Comparison of ENCODE assay signal across 15 mouse cellular contexts in the genomic region with DNA sequence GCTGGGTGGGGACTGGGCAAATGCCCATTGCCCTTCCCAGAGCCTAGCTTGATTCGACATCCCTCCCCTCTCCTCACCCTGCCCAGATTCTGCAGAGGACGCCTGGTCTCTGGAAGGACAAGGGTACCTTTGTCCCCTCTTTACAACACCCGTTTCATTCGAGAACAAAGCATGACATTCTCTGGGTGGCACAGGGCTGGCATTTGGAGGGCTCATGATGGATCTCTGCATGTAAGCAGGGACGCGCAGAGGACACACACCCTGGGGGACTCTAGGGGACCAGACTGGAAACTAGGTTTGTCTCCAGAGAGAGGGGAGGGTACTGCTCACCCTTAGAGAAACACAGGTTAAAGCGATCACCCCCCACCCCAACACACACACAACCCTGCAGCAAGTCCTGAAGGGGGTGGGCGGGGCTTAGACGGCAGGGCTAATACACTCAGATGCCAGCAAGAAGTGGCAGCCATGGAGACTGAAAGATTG. TPM values are rescaled to one million over a fixed set of nuclear protein-coding genes. Genes with fewer than 3 reads are reported as not detected.
DNase-seq lines count a peak whose midpoint lies in the region; ATAC-seq lines count a peak whose summit lies in the region.
"Had no signal": no experiment of that assay in that cellular context is flagged by ENCODE, and none has a peak within 500 bp of the region (broad histone marks: within the 10 kb centered on the region; RNA-seq: fewer than 3 reads in every experiment).

No protein-coding gene starts in this region.

- no peaks in the 10 kb centered on the region for H3K27me3 ChIP-seq in forebrain, embryonic 14.5 days (replicated peaks; ENCODE audit: control insufficient read depth, insufficient read depth, low read length)
- no peaks in the 10 kb centered on the region for H3K27me3 ChIP-seq in forebrain, embryonic 12.5 days
- H3K27me3 ChIP-seq in neural tube, embryonic 14.5 days (ENCODE audit: control insufficient read depth, insufficient read depth, low read length), result no peaks in the 10 kb centered on the region
- H3K27me3 ChIP-seq: embryonic facial prominence, embryonic 13.5 days had no signal

- H3K4me2 ChIP-seq in forebrain, embryonic 14.5 days (ENCODE audit: low read length), result no peak overlapping the region
- no peak overlapping the region for H3K4me2 ChIP-seq in forebrain, embryonic 12.5 days
- no peak overlapping the region for H3K4me2 ChIP-seq in neural tube, embryonic 14.5 days (ENCODE audit: low read depth, low read length)
- H3K4me2 ChIP-seq: embryonic facial prominence, embryonic 13.5 days; liver, embryonic 11.5 days had no signal

- DNase-seq in forebrain, embryonic 14.5 days (ENCODE audit: low spot score), result peak; percentile 52
- peak; percentile 82 for DNase-seq in retina, postnatal 1 day
- DNase-seq in retina, embryonic 14.5 days (ENCODE audit: low spot score), result no peak
- peak; percentile 56 to 82 for DNase-seq in layer of hippocampus, adult 8-10 months (ENCODE audit: low spot score in 2 of 2)
- DNase-seq in heart, adult 9 months (ENCODE audit: low spot score in 2 of 2), result no peak
- no peak for DNase-seq in thymus, postnatal 0 days (ENCODE audit: low spot score)
- DNase-seq: cerebellum, adult 11-12 months; kidney, postnatal 14 days had no signal

- peak; percentile 49 for ATAC-seq in forebrain, embryonic 14.5 days
- ATAC-seq in forebrain, embryonic 12.5 days (ENCODE audit: low FRiP score), result no peak
- ATAC-seq in neural tube, embryonic 14.5 days (ENCODE audit: low read depth), result peak; percentile 80

- no peak overlapping the region for H3K9ac ChIP-seq in forebrain, embryonic 14.5 days (ENCODE audit: low read length)
- H3K9ac ChIP-seq in forebrain, embryonic 12.5 days, result no peak overlapping the region
- H3K9ac ChIP-seq in neural tube, embryonic 14.5 days (replicated peaks; ENCODE audit: low read depth, low read length), result no peak overlapping the region
- H3K9ac ChIP-seq: embryonic facial prominence, embryonic 13.5 days had no signal

- no peaks in the 10 kb centered on the region; the same call in 1 of the 2 replicates for H3K4me1 ChIP-seq in forebrain, embryonic 14.5 days (ENCODE audit: control insufficient read depth, insufficient read depth, low read length)
- H3K4me1 ChIP-seq in forebrain, embryonic 12.5 days, result peaks cover 5% of the 10 kb centered on the region; the same call in 1 of the 2 replicates
- no peaks in the 10 kb centered on the region for H3K4me1 ChIP-seq in neural tube, embryonic 14.5 days (ENCODE audit: control insufficient read depth, insufficient read depth, low read length)
- H3K4me1 ChIP-seq: embryonic facial prominence, embryonic 13.5 days had no signal

- no peaks in the 10 kb centered on the region for H3K9me3 ChIP-seq in forebrain, embryonic 14.5 days (replicated peaks; ENCODE audit: control insufficient read depth, low read length)
- no peaks in the 10 kb centered on the region for H3K9me3 ChIP-seq in forebrain, embryonic 12.5 days
- H3K9me3 ChIP-seq in neural tube, embryonic 14.5 days (ENCODE audit: control insufficient read depth, low read length), result no peaks in the 10 kb centered on the region
- H3K9me3 ChIP-seq: embryonic facial prominence, embryonic 13.5 days had no signal

- H3K27ac ChIP-seq in forebrain, embryonic 14.5 days (ENCODE audit: low read depth, low read length), result no peak overlapping the region
- H3K27ac ChIP-seq in forebrain, embryonic 12.5 days, result no peak overlapping the region
- H3K27ac ChIP-seq in neural tube, embryonic 14.5 days (ENCODE audit: low read depth, low read length), result peak overlapping the region; percentile 55
- H3K27ac ChIP-seq: embryonic facial prominence, embryonic 13.5 days had no signal

- no peak overlapping the region for H3K4me3 ChIP-seq in forebrain, embryonic 14.5 days (ENCODE audit: low read depth, low read length)
- no peak overlapping the region for H3K4me3 ChIP-seq in forebrain, embryonic 12.5 days (replicated peaks)
- H3K4me3 ChIP-seq in neural tube, embryonic 14.5 days (ENCODE audit: low read depth, low read length), result no peak overlapping the region
- H3K4me3 ChIP-seq: embryonic facial prominence, embryonic 13.5 days had no signal

- WGBS in forebrain, embryonic 14.5 days, result 46% methylated on average over 9 of the region's 9 CpGs
- 78% methylated on average over 9 of the region's 9 CpGs for WGBS in forebrain, embryonic 12.5 days
- 48% methylated on average over 9 of the region's 9 CpGs for WGBS in neural tube, embryonic 14.5 days

- peaks cover 77% of the 10 kb centered on the region for H3K36me3 ChIP-seq in forebrain, embryonic 14.5 days (ENCODE audit: control insufficient read depth, insufficient read depth, low read length)
- peaks cover 74% of the 10 kb centered on the region for H3K36me3 ChIP-seq in forebrain, embryonic 12.5 days (replicated peaks)
- H3K36me3 ChIP-seq in neural tube, embryonic 14.5 days (ENCODE audit: control insufficient read depth, insufficient read depth, low read length), result peaks cover 54% of the 10 kb centered on the region

RNA-seq across cellular contexts. Expression of gene Clip2, which starts 46.4 kb away (rescaled TPM):
- polyA plus RNA-seq in forebrain, embryonic 14.5 days (2014; fragmentation: Nextera tagmentation; extraction: Ambion mirVana), result 11.1 and 15.6 TPM in 2 replicates
- 9.8 and 11.1 TPM in 2 replicates for polyA plus RNA-seq in forebrain, embryonic 12.5 days (2016; fragmentation: Nextera tagmentation; extraction: Ambion mirVana)
- 100 to 1,000 TPM in 2 of 4 experiments, 10 to 100 TPM in 2; 92.3 to 109 (median 102) TPM for total RNA-seq in layer of hippocampus, adult 8-10 months (2022)
- 15.4 and 17.1 TPM in 2 replicates for polyA plus RNA-seq in neural tube, embryonic 14.5 days (2014; fragmentation: Nextera tagmentation; extraction: Ambion mirVana)
- 1.3 TPM in 2 replicates for polyA plus RNA-seq in thymus, postnatal 0 days (2015; fragmentation: Nextera tagmentation; extraction: Ambion mirVana)

RNA-seq across cellular contexts. Expression of gene Gtf2ird1, which starts 49.3 kb away (rescaled TPM):
- polyA plus RNA-seq in forebrain, embryonic 14.5 days (2014; fragmentation: Nextera tagmentation; extraction: Ambion mirVana), result 50.9 and 60.7 TPM in 2 replicates
- 111 and 112 TPM in 2 replicates for polyA plus RNA-seq in forebrain, embryonic 12.5 days (2016; fragmentation: Nextera tagmentation; extraction: Ambion mirVana)
- total RNA-seq in layer of hippocampus, adult 8-10 months (2022), result 10 to 100 TPM; 26.8 to 35.0 (median 32.8) TPM
- polyA plus RNA-seq in neural tube, embryonic 14.5 days (2014; fragmentation: Nextera tagmentation; extraction: Ambion mirVana), result 60.3 and 63.4 TPM in 2 replicates
- polyA plus RNA-seq in thymus, postnatal 0 days (2015; fragmentation: Nextera tagmentation; extraction: Ambion mirVana), result 54.7 and 67.4 TPM in 2 replicates

RNA-seq across cellular contexts. Expression of gene Syna, which starts 54.1 kb away (rescaled TPM):
- 0.10 TPM in 1 of 2 replicates, not detected in the other for polyA plus RNA-seq in forebrain, embryonic 14.5 days (2014; fragmentation: Nextera tagmentation; extraction: Ambion mirVana)
- 0.14 and 0.27 TPM in 2 replicates for polyA plus RNA-seq in forebrain, embryonic 12.5 days (2016; fragmentation: Nextera tagmentation; extraction: Ambion mirVana)
- total RNA-seq in layer of hippocampus, adult 8-10 months (2022), result 1 to 10 TPM; 3.3 to 4.4 (median 3.7) TPM
- 0.26 TPM in 1 of 2 replicates, not detected in the other for polyA plus RNA-seq in neural tube, embryonic 14.5 days (2014; fragmentation: Nextera tagmentation; extraction: Ambion mirVana)
- 0.08 and 0.09 TPM in 2 replicates for polyA plus RNA-seq in thymus, postnatal 0 days (2015; fragmentation: Nextera tagmentation; extraction: Ambion mirVana)
- total RNA-seq: gastrocnemius, postnatal 4 days; heart, postnatal 25 days; MEL had no signal
- polyA plus RNA-seq: liver, embryonic 11.5 days had no signal

Comparison
In these comparisons a context has a peak if more than half of its experiments do, and no peak if none do; other contexts are left out.
1. DNase-seq: peak in forebrain, embryonic 14.5 days (single experiment), retina, postnatal 1 day (single experiment) and layer of hippocampus, adult 8-10 months (2 of 2); none in retina, embryonic 14.5 days (single experiment), heart, adult 9 months (0 of 2) and thymus, postnatal 0 days (single experiment).